Mouse (Mus musculus) left cerebral cortex, postnatal 10 days (tissue): Measurements from ENCODE around the gene Il12rb1. TPM values are rescaled to one million over a fixed set of nuclear protein-coding genes. Genes with fewer than 3 reads are reported as not detected.
"Not testable (repeated sequence)": the region's sequence is repeated elsewhere in the genome, so short reads cannot be mapped to it uniquely, and the experiment has no call there.

Experiments
- DNase-seq, 2 experiments: peaks; one replicate each; pipeline ENCODE4 v3.0.0; 2021 to 2022; ENCODE audit warnings: low spot score in 2 of 2, mixed read lengths in 1 of 2; ENCODE audit errors: extremely low spot score in 1 of 2
- intact Hi-C: fragments of 180-260 bp; cut with DNase I; formaldehyde crosslinking; loops from one replicate; pipeline ENCODE4 v1.15.1; 2025
- total RNA-seq, 2 experiments: library from RNA; stranded (reverse); gene quantifications; 2 replicates each; pipeline ENCODE4 v1.2.3; 2021

Gene Il12rb1
- total RNA-seq, 2 experiments from 2014 or later, result 0.13 to 0.28 TPM

DNA sequence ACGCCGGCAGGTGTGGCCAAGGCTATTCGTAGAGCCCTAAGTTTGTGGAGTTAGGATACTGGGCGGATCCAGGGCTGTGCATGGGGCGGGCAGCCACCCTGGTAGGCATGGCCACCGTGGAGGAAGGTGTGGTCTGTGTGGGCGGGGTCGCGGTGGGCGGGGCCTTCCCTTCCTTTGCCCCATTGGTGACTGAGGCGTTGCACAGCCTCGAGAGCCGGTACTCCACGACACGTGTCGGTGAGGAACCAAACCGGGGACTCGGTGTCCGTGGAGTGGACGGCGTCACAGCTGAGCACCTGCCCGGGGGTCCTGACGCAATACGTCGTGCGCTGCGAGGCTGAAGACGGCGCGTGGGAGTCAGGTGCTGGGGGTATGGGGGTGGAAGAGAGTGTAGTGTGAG lies 8.4 kb downstream of the Il12rb1 start:
- intact Hi-C loops, result no loop called here
- peak in 1 of 2 experiments; percentile 63 for DNase-seq

DNA sequence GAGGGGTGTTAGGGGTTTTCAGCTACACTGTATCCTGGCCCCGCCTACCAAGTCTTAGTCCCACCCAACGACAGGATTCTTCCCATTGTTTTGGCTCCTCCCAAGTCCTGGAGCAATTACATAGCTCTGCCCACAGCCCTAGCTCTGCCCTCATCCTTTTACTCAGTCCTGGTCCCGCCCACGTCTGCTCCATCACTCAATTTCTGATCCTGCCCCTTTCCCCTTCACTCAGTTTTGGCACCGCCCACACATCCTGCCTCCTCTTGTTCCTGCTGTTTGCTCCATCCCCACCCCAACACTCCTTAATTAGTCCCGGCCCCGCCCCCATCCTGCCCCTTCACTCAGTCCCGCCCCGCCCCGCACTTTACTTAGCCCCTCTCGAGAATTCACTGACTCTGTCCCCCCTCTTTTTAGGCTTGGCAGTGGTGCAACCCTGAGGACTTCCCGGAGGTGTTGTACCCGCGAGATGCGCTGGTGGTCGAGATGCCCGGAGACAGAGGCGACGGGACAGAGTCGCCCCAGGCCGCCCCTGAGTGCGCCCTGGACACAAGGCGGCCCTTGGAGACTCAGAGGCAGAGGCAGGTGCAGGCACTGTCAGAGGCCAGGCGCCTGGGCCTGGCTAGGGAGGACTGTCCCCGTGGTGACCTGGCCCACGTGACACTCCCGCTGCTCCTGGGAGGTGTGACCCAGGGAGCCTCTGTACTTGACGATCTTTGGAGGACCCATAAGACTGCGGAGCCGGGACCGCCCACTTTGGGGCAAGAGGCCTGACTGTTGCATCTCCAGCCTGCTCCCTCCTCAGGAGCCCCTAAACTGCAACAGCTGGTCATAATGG lies 12.1 kb downstream of the Il12rb1 start:
- intact Hi-C loops, result no loop called here
- peak in 1 of 2 experiments; percentile 87 for DNase-seq

DNA sequence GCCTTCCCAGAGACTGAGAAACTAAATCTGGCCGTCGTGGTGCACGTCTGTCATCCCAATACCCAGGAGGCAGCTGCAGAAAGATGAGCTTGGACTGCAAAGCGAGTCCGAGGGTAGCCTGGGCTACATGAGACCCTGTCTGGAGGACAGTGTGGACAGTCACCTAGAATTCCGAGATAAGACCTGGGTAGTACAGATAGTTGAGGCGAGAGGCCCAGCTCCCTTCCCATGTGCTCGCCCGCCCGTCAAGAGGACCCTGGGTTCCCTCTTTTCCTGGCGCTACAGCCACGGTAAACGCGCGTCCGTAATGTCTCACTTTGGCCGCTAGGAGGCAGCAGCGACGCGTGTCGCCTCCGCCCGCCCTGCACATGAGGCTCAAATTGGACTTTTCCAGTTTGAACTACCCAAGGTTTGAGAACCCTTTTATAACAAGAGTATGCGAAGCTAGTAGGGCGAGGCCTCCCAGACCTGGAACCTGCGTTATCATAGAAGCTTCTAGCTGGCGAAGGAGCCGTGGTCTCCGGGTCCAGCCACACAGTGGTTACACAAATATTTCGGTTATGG lies 13.2 kb downstream of the Il12rb1 start:
- intact Hi-C loops, result no loop called here
- DNase-seq, result peak in 1 of 2 experiments; percentile 67

DNA sequence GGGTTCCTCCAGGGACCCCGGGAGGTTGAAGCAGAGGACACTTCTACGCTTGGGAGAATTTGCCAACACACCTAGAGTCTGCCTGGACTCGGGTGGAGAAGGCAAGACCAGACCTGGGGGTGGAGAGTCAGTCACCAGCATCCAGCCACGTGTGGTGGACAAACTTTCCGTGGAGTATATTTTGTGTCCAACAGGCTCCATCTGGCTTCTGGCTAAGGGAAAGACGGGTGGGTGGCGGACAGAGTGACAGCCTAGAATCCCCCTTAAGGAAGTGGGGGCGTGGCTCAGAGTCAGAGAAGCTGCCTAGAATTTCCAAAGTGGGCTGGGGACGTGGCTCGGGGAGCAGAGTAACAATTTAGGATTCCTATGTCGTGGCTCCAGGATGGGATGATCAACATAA lies 13.7 kb downstream of the Il12rb1 start:
- peak in 1 of 2 experiments; percentile 46 for DNase-seq
- intact Hi-C loops, result loop anchor here (2.0 kb wide), 1 partner anchor 17 kb away; the partner anchor contains the start of gene Arrdc2

DNA sequence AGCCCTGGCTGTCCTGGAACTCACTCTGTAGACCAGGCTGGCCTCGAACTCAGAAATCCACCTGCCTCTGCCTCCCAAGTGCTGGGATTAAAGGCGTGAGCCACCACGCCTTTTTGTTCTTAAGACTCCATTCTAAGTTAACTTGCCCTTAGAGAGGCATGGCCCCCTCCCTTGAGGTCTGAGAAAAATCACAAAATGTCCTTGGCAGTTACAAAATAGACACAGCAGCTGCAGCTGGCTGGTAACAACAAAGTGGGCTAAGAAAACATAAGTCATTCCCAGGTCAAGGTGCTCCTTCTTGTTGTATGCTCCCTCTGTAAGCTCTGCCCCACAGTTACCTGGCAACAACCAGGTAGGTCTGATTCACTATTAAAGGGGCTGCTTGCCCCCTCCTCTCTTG lies 14.3 kb downstream of the Il12rb1 start:
- not testable (repeated sequence) for DNase-seq
- intact Hi-C loops, result loop anchor here (2.0 kb wide), 1 partner anchor 16 kb away; the partner anchor contains the start of gene Arrdc2

DNA sequence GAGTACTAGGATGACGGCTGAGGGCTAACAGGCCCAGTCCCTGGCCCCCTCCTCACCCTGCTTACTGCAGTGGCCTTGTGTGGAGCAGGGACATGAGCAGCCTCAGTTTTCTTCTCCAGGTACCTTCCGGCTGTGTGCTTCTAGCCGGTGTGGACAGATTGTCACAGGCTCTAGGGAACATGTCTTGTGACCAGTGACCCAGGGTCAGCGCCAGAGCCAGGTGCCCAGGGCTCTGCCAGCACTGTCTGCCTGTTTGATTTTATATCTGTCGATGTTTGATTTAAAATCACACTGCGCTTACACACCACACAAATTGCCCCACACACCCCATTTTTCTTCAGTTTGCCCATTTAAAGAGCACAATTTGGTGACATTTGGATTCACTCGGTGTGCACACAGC lies 15.6 kb downstream of the Il12rb1 start:
- intact Hi-C loops, result loop anchor here (2.0 kb wide), 1 partner anchor 15 kb away; the partner anchor contains the start of gene Arrdc2
- DNase-seq, result no peak

DNA sequence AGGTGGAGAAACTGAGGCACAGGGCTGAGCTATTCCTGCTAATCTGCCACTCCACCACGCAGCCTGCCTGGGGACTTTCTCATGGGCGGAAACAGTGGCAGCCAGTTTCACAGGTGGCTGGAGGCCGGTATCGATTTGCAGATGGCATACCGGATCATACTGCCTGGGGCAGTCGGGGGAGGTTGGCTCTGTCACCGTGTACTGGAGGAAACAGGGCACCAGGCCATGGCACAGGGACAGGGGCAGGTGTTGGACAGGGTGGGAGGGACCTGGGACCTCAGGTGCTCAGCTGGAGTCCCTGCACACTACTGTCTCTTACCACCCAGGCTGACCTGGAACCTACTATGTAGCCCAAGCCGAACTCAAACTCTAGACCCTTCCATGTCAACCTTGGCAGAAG lies 17.6 kb downstream of the Il12rb1 start:
- intact Hi-C loops, result no loop called here
- no peak for DNase-seq

DNA sequence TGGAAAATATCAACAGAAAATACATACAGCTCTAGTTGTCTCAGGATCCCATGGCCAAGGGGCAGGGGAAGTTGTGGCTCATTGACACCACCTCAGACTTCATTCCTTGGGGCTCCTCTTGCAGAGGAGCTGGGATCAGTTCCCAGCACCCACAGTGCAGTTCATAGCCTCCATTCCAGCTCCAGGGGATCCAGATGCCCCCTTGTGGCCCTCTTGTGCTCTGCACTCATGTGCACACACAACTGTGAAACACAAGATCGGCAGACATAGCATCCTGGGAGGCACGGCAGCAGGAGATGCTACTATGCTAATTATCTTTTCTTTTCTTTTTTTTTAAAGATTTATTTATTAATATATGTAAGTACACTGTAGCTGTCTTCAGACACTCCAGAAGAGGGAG lies 18.8 kb downstream of the Il12rb1 start:
- no peak for DNase-seq
- intact Hi-C loops, result no loop called here

DNA sequence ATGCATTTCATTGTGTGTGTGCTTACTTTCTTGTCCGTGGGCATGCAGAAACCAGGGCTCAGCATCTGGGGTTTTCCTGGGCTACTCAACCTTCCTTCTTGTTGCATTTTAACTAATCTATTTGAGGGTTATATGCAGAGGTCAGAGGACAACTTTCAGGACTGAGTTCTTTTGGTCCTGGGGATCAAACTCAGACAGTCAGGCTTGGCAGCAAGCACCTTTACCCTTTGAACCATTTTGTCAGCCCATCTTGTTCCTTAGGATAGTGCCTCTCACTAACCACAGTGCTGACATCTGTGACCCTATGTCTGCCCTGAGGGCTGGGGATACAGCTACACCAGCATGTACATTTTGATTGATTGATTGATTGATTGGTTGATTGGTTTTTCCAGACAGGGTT lies 19.5 kb downstream of the Il12rb1 start:
- no peak for DNase-seq
- intact Hi-C loops, result no loop called here

DNA sequence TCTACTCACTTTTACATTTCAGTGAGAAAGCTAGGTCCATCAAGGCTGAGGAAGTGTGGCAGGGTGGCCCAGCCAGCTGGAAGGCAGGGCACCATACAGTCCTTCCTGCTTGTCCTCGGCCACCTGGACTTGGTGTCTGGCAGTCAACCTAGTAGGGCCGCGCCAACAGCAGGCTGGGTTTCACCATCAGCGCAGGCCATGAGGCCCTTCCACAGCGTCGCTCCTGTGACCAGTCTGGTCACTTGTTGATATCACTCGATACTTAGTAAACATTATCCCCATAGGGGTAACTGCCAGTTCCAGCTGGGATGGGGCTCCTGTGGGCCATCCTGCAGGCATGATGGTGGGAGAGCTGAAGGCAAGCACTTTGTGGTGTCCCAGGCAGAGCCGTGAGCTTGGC lies 23.3 kb downstream of the Il12rb1 start:
- DNase-seq, result no peak
- intact Hi-C loops, result no loop called here

DNA sequence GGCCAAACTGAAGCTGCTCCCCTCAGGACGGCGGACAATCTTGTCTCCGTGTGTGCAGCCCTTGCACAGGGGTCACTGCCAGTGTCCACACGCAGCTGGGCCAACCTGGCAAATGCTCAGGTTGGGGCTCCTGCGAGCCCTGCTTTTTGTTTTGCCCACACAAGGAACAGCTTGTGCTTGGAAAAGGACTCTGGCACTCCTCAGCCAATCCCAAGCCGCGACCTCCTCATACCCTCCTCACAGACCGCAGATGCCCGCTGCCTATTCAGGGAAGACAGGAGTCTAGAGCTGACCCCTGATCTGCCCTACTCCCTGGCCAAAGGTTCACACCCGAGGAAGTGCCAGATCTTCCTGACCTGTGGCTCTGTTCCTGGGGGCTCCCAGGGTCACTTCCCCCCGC lies 24.1 kb downstream of the Il12rb1 start:
- DNase-seq, result no peak
- intact Hi-C loops, result no loop called here

DNA sequence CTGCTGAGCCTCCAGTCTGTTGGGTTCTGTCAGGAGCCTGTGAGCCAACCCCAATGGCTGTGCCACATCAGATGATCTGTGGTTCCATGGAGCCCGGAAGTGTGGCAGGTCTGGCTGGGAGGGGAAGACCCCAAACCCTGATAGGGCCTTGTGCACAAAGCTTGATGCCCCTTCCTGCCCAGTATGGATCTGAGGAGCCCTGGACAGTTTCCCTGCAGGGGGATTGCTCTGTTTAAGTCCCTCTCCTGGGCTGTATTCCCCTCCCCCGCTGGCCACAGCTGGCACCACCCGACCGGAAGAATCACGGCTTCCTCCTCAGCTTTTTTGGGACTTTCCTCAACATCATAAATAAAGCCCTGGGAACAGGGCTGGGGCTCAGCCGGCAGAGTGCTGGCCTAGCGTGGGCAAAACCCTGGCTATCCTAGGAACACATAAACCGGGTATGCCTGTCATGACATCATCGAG lies 24.8 kb downstream of the Il12rb1 start:
- DNase-seq, result peak in 1 of 2 experiments; percentile 65
- intact Hi-C loops, result no loop called here

DNA sequence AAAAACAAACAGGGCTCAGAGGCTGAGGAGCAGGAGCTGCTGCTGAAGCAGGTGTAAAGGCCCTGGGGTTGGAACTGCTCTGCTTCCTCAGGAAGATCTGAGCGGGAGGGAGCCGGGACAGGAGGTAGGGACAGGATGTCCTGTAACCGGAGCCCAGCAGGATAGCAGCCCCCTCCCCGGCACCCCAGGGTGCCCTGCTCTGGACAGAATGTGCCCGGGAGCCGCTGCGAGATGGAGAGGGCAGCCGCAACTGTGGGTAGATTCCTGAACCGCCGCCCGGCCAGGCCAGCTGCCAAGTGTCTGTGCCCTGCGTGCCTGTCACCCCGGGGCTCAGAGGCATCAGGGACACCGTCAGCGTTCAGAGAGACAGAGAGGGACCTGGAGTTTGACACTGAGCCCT lies 25.3 kb downstream of the Il12rb1 start:
- intact Hi-C loops, result no loop called here
- peak in 1 of 2 experiments; percentile 65 for DNase-seq

DNA sequence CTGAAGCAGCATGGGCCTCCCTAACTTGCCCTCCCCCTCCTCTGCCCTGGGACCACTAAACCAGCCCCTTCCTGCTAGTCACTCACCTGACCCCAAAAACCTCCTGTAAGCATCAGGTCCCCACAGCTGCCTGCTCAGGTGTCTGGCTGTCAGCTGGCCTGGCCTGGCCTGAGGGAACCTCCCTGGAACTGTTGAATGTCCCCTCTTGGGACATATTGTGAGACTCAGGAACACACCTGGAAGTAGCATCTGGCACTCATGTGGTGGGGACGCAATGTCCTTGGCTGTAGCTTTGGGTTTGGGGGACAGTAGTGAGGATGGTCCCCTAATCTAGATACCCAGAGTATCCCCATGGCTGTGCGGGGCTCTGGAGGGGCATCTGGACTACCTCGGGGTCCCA lies 25.8 kb downstream of the Il12rb1 start:
- DNase-seq, result no peak
- intact Hi-C loops, result no loop called here

DNA sequence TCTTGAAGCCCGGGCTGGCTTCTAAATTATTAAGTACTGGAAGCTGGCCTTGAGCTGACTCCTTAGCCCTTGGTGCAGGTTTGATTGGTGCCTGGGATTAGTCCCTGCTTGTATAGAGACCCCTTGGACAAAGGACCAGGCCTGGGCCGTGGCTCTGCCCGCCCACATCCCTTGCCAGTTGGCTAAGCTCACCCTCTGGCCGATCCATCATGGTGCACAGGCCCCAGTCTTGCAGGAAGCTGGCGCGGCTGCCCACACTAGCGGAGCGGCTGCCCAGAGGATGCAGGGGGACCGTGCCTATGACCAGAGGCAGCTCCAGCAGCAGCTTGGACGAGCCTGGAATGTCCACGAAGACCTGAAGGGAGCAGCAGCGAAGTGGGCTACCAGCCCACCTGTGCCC lies 28.4 kb downstream of the Il12rb1 start:
- no peak for DNase-seq

DNA sequence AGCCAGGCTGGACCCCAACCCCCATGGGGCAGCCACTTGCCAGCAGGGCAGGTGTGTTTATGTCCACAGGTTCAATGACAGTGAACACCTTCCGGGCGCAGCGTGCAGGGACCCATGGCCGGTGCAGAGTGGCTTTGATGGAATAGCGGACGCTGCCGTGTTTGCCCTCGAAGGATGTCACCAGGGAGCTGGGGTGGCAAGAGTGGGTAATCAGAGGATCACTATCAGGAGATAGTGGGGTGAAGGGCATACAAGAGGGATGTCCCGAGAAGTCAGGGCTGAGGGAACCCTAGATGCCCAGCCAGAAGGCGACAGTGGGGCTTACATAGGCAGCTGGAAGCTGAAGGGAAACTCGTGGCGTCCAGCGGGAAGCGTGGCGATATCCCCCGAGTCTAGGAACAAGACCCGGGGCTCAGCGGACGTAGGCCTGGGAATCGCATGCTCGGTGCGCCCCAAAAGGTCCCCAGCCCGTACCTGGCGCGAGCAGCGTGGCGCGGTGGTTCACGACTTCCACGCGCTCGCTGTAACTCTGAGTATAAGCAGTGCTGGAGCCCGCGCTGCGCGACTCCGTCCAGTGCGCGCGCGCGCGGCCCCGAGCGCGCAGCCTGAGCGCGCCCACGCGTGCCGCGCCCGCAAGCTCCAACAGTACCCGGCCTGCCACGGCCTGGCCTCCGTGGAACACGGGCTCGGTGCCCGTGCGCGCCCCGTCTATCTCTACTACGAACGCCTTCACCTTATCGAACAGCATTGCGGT lies 30.6 kb downstream of the Il12rb1 start:
- DNase-seq, result peak in 1 of 2 experiments; percentile 64
- intact Hi-C loops, result loop anchor here (2.0 to 5.0 kb wide), 2 partner anchors 16 to 37 kb away; no protein-coding TSS in a partner anchor

More for the DNA sequence above, 28.4 kb downstream of the Il12rb1 start:
- intact Hi-C loops, result loop anchor here (5.0 kb wide), 1 partner anchor 34 kb away; no protein-coding TSS in a partner anchor

DNA sequence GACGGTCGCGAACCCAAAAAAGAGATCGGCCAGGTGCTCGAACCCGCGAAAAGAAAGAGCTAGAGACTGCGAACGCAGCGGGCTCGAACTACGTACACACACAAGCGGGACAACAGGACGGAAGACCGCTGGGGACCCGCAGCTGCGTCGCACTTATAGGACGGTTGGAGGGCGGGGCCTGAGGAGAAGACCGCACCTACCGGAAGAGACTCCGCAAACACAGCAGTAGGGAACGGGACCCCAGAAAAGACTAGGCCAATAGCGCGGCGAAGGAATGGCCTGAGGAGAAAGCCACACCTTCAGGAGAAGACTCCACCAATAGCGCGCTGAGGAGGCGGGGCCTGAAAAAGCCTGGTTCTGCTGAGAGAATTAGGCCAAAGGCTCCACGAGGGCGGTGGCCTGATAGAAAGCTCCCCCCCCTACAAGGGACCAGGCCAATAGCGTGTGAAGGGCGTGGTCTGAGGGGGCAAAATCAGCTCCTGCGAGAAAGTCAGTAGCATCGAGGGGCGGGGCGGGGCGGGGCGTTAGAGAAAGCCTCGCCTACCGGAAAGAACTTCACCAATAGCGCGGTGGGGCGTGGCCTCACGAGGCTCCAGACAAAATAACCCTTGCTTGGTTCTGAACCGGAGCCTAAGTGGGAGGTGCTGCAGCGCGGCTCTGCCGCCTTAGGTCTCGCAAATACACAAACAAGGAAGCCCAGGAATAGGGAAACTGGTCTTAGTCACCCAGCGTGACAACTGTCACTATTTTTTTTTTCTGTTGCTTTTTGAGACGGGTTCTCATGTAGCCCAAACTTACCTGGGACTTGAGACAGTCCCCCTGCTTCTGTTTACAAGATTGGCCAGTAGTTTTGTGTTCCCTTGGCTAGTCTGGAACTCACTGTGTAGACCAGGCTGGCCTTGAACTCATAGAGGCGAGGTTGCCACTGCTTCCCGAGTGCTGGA lies 31.4 kb downstream of the Il12rb1 start, which contains the start of gene Arrdc2:
Gene Arrdc2, minus strand, starts transcription at position 313 of the 944 bp plus-strand sequence.
- peak; percentile 99 to 100 for DNase-seq
- intact Hi-C loops, result loop anchor here (2.0 to 5.0 kb wide), 4 partner anchors 17 to 117 kb away; partner anchors contain the start of genes Mpv17l2 and Pde4c

DNA sequence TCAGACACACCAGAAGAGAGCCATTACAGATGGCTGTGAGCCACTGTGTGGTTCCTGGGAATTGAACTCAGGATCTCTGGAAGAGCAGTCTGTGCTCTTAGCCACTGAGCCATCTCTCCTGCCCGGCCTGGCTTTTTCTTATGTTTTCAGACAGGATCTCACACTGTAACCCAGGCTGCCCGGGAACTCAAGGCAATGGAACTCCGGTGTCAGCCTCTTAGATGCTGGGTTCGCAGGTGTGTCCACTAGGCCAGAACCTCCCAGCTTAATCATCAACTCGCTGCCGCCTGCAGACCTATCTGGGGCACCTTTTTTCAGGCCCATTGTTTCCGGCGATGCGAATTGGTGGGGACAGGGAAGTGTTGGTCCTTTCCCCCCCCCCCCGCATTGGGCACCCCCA lies 32.3 kb downstream of the Il12rb1 start:
- intact Hi-C loops, result loop anchor here (2.0 to 5.0 kb wide), 2 partner anchors 78 to 118 kb away; partner anchors contain the start of genes Mpv17l2 and Pde4c
- peak in 1 of 2 experiments; percentile 25 for DNase-seq
